Mouse (Mus musculus) urinary bladder, adult 2 months (tissue): ENCODE measurements around the gene Gm17359. TPM values are rescaled to one million over a fixed set of nuclear protein-coding genes. Genes with fewer than 3 reads are reported as not detected.
A peak's percentile ranks its signal among the peaks of the same experiment; 100 is the strongest.

Experiments used
- DNase-seq: peaks from one replicate; pipeline ENCODE4 v3.0.0; 2022; ENCODE audit warnings: low spot score
- polyA plus RNA-seq: library from polyadenylated mRNA; depleted of rRNA; stranded (reverse); fragments of >200 nt; gene quantifications from 2 replicates; pipeline ENCODE4 v1.2.3, GENCODE M21; 2012; rRNA removed

The Gm17359 gene
- polyA plus RNA-seq: not detected in 2 replicates

DNA sequence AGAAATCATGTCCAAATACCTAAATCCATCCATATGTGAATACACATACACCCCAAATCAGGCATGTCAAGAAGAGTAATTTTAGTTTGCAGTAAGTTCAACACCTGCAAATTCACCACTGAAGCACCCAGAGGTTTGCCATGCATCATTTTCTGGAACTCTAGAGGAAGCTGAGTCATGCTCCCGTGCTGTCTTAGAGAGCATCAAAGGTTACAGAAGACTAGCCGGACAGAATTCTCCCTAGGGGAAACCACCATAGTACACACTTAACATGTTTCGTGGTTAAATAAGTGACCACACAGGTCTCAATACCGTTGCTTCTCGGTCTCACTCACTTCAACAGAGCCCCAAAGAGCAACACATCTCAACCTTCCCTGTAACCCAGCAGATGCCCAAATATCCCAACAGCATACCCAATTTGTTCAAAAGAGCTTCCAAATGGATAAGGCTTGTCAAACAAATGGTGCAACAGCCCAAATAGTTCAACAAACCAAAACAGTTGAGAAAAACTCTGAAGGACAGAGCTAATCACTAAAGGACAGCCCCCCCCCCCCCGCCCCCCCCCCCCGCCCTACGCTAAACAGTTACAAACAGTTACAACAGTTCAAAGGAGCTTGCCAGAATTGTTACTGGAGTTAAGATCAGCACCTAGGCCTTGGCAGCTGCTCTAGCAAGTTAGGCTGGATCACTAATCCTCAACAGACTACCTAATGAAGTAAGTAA lies at the start of gene Gm17359:
TSS of gene Gm17359 (plus strand) at position 618 of the 723 bp plus-strand sequence.
- DNase-seq: no peak

DNA sequence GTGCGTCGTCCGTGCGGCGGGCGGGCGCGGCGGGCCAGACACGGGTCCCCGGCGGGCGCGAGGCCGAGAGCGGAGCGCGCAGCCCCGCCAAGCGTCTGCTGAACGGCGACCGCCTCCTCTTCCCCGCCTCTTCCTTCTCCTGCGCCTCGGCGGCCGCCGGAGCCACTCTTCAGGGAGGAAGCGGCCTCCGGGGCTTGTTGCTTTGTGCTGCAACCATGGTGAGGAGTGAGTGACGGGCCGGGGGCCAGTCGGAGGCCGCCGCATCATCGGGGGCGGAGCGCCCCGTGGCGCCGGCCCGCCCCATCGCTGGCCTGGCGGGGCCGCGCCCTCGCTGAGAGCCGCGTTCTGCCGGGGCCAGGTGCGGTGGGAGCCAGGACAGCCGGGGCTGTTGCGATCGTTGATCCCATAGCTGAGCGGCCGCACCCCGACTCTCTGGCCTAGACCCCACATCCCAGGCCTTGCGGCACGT lies 49.3 kb upstream of the Gm17359 start:
- DNase-seq: peak; percentile 94

- DNase-seq: no peak
Measured at GRCm38 (mm10) chr3:79287699-79288458, 48.6 kb upstream of the Gm17359 start.

GRCm38 (mm10) chr3:79289050-79289449 lies 47.4 kb upstream of the Gm17359 start:
- DNase-seq: no peak

GRCm38 (mm10) chr3:79293023-79293422 lies 43.4 kb upstream of the Gm17359 start:
- DNase-seq: no peak

DNA sequence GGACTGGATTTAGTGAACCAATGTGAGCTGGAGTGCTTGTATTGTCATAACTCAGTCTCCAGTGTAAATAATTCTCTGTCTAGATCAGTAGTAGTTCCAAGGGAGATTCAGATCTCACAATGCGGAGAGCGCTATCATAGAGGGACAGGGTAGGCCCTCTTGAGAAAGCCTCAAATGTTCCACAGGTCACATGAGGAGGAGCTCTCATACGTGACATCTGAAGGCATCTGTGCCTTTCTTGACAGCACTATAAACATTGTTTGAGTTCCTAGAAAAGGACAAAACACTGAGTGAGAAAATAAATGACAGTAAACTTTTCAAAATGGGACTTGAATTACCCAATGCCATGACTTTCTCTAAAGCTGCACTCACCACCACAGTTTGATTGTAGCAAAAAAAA lies 41.8 kb upstream of the Gm17359 start:
- DNase-seq: no peak

DNA sequence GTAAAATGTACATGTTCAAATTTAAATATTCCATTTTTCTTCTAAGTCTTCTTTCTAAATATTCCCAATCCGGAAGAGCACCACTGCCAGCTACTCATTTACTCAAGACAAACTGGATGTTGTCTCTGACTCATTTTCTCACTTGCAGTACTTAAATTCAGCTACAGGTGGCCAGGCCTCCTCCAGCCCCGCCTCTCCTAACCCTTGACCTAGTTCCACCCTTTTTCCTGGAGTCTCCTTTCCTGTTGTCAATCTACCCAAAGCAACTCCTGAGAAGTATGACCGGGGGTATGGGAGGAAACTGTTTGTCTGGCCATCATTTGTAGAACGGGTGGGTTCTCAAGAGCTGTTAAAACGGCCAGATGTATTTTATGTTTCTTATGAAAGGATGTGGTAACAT lies 40.4 kb upstream of the Gm17359 start:
- no peak for DNase-seq

- DNase-seq: no peak
Measured at GRCm38 (mm10) chr3:79296586-79296985, 39.9 kb upstream of the Gm17359 start.

- DNase-seq: no peak
Measured at GRCm38 (mm10) chr3:79297281-79297680, 39.2 kb upstream of the Gm17359 start.

GRCm38 (mm10) chr3:79299401-79299800 lies 37.1 kb upstream of the Gm17359 start:
- no peak for DNase-seq

DNA sequence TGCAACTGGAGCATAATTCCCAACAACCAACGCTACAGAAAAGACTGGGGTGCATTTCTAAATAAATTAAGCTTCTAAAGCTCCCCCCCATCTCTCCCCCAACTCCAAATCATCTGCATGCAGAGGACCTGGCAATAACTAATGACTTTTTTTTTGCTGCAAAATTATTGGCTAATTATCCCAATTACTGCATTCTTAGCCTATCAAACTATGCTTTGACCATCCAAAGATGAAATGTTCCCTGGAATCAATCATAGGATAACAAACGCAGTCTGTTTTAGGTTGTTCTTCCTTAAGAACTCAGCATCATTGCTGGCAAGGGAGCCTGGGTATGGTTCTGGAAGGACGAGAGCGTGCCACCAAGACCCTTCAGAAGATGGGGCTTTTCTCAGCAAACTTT lies 27.9 kb upstream of the Gm17359 start:
- DNase-seq: no peak

GRCm38 (mm10) chr3:79310184-79310583 lies 26.3 kb upstream of the Gm17359 start:
- DNase-seq: no peak

GRCm38 (mm10) chr3:79311895-79312294 lies 24.6 kb upstream of the Gm17359 start:
- DNase-seq: no peak

DNA sequence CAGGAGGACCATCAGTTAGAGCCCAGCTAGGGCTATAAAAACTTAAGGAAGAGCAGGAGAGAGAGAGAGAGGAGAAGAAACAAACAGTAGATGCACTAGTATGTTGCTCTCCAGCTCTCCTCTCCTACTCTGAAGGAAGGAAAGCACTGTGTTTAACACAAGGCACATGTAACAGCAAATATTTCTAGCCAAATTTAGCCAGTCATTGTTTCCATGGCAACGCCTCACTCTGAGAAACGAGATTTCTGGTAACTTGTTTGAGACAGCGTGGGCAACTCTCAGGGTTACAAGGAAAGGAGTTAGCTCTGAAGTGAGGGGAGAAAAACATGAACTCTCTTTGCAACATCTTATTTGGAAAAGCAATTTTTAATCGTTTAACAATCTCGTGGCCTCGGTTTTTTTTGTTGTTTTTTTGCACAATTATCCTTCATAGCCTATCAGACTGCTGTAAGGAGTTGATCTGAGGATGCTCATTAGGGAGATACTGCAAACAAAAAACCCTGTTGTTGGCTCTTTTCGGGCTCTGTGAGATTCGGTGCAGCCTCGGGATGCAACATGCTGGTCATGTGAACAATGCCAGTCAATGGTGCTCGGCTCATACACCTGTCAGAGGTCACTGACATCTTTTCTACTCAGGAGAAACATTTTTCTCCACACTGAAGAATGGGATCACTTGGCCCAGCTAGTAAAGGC lies 22.3 kb upstream of the Gm17359 start:
- DNase-seq: no peak

DNA sequence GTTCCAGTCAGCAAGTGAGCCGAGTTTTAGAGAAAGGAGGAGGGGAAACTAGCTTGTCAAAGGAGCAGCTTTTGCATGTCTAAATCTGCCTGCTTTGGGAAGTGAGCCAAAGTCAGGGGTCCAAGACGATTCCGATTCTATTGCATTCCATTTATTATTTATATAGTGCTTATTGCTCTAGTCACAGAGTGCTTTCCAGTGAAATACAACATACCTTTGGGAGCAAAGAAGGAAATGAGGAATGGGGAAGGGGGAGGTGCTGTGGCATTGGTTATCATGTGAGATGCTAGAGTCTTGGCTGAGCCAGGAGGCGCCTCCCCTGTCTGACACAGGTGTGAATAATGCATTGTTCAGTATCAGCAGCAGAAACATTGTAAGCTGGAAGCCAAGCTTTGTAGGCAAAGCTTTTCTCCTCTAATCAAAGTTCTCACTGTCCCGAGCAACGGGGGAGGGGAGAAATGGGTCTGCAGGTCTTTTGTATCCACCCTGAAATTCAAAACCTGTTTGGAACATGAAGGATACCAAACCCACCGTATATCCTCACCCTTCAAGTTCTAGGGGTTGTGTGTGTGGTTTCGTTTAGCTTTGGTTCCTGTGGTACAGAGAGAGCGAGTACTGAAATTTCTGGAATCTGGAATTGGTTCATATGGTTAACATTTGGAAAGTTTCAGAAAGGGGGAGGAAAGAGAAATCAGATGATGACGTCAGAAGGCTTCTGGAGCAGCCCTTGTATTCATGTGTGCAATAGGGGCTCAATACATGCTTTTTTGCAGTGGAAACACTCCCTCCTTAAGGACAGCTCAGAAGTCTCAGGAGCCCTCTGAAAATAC lies 11.5 kb upstream of the Gm17359 start:
- no peak for DNase-seq

DNA sequence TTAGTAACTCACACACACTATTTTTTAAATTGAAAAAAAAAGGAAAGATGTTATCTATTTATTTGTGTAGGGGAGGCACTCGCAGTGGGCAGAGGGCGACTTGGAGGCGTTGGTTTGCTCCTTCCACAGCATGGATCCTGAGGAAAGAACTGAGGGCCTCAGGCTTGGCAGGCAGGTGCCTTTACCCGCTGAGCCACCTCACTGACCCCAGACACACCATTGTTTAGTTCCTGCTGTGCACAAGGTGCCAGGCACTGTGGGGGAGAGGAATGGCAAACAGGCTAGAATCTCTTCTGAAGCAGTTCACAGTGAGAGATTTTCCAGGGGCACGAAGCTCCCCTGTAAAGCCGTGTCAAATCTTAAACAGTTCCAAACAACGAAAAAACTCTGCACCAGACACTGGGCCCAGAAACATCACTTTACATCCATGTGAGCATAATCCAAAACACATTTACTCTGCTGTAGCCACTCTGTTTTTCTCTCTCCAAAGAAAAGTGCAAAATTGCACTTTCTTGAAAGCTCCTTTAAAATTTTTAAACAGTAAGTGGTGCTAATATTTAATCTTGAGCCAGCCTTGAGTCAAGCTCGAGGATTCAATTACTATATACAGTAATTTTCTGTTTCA lies 6.7 kb upstream of the Gm17359 start:
- no peak for DNase-seq

GRCm38 (mm10) chr3:79333051-79333450 lies 3.4 kb upstream of the Gm17359 start:
- DNase-seq: no peak

DNA sequence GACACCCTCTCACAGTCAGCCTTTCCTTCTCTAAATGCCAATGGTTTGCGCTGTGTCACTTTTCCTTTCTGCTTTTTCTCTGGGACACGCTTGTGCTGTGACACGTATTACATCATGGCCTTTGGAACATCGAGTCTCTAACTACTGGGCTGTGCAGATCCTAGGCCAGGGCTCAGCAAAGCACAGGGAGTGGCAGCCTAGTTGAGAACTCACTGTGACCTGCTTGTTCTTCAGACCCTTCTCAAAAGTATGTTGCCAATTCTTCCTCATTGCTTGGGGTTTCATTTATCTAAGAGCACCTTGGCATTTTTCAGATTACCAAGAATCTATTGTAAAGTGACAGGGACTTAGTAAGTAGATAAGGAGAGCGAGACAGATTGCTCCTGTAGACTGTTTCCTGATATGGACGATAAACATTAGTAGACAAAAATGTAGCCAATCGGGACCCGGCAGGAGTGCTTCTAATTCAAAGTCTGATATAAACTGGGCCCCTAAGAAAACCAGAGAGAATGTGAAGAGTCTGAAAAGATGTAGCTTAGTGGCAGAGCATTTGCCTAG lies 2.7 kb upstream of the Gm17359 start:
- DNase-seq: no peak

DNA sequence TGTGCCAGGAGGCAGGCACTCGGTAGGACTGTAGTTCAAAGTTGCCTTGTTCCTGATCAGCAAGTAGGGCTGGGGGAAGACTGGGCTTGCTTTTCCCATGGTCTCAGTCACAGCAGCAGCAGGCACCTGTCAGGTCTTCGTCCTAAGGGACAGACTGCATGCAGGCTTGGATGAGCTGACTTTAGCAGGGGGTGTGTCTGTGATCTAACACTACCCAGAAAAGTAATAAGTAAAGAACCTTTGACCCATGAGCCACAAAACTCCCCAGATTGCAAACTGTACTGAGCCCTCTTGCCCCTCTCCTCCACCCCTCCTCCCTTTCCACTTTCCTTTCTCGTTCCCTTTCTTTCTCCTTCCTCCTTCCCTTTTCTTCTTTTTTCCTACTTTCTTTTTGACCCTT lies 4.3 kb downstream of the Gm17359 start:
- DNase-seq: no peak

DNA sequence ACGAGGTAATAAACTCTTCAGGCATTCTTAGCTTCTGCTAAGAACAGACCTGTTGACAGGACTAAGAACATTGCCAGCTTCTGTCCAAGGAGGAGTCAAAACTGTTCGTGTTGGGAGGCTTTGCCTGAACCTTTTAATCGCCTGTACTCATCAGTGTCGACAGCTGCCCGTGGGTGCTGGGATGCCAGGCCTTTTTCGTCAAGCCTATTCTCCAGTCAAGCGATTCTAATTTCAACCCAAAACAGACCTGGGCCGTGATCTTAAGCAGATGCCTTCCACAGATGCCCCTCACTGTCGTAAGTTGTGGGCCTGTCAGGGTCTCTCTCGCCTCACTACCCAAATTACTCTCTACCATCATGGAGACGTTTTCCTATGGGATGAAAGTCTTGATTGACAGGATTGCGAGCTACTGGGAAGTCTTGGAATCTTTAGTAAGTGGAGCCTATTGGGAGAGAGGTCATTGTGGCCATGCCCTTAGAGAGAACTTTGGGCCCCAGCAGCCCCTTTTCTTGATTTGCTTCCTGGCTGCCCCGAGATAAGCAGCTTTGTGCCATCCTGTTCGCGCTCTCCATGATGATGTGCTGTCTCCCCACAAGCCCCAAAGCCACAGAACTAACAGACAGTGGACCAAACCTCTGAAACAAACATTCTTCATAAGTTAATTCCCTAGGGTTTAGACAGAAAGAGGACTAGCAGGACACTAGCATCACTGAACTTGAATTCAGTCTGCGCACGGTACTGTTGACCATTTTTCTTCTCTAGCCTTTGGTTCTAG lies 6.7 kb downstream of the Gm17359 start:
- no peak for DNase-seq
